Mouse (Mus musculus): ENCODE measurements around the gene Jade1. TPM values are rescaled to one million over a fixed set of nuclear protein-coding genes. Genes with fewer than 3 reads are reported as not detected.

Gene Jade1
- polyA plus RNA-seq, 1 experiment from 2014 or later = 8.0 TPM

GRCm38 (mm10) chr3:41599806-41600589 lies 44.5 kb downstream of the Jade1 start:
- H3K4me2 ChIP-seq = no peak overlapping the region
- H3K4me1 ChIP-seq (replicated peaks) = 0 out of 2 replicates have a peak, but pooled peaks cover 7% of the 10 kb centered on the region
- 86% methylated on average over 14 of the region's 14 CpGs for WGBS (ENCODE audit: insufficient replicate concordance)
- no peak overlapping the region for H3K9ac ChIP-seq
- H3K9me3 ChIP-seq (replicated peaks) = no peaks in the 10 kb centered on the region
- no peak overlapping the region for H3K27ac ChIP-seq (replicated peaks)
- H3K27me3 ChIP-seq = no peaks in the 10 kb centered on the region
- no peak for ATAC-seq (ENCODE audit: insufficient read depth)
- H3K36me3 ChIP-seq (replicated peaks) = peaks cover 84% of the 10 kb centered on the region
- no peak overlapping the region for H3K4me3 ChIP-seq (replicated peaks)

DNA sequence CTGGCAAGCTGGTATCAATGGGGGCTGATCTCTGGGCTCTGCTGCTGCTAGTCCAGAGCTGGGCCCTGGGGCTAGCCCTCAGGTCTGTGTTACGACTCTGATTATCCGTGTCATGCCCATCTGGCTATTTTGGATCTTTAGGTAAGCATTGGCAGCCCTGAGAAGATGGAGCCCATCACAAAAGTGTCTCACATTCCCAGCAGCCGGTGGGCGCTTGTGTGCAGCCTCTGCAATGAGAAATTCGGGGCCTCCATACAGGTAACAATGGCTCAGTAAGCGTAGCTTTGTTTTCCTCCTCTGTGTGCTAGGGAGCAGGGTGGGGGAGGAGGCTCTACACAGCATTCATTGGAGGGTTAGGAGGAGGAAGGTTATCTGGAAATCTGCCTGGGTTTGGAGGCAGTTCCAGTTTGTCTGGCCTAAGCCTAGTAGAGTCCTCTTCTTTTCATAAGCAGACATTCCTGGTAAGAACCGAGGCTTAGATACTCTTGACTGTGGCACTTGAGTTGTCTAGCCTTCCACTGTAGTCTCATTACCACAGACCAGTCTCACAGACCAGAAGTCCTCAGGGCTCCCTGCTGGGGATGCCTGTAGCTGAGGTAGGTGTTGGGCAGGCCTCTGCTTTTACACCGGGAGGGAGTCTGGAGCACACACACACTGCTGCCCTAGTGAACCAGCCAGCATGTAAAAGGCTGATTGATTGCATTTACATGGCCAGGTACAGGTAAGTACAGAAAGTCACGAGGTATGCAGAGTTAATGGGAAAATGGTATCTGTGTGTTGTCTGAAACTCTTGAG lies 45.9 kb downstream of the Jade1 start:
- Histone ChIP-seq H3K9me3 (replicated peaks) (no peaks in the 10 kb centered on the region), H3K9ac (no peak overlapping the region), H3K36me3 (replicated peaks) (peaks cover 88% of the 10 kb centered on the region), H3K4me3 (replicated peaks) (no peak overlapping the region), H3K4me2 (no peak overlapping the region), H3K27ac (replicated peaks) (no peak overlapping the region), H3K27me3 (no peaks in the 10 kb centered on the region), H3K4me1 (replicated peaks) (0 out of 2 replicates have a peak, but pooled peaks cover 6% of the 10 kb centered on the region)
- WGBS (ENCODE audit: insufficient replicate concordance) = 78% methylated on average over 9 of the region's 9 CpGs
- ATAC-seq (ENCODE audit: insufficient read depth) = no peak

- Histone ChIP-seq H3K4me3 (replicated peaks) (no peak overlapping the region), H3K4me1 (replicated peaks) (0 out of 2 replicates have a peak, but pooled peaks cover 6% of the 10 kb centered on the region), H3K27me3 (no peaks in the 10 kb centered on the region), H3K27ac (replicated peaks) (no peak overlapping the region), H3K9me3 (replicated peaks) (no peaks in the 10 kb centered on the region), H3K36me3 (replicated peaks) (peaks cover 83% of the 10 kb centered on the region), H3K9ac (no peak overlapping the region), H3K4me2 (no peak overlapping the region)
- no peak for ATAC-seq (ENCODE audit: insufficient read depth)
- WGBS (ENCODE audit: insufficient replicate concordance) = 75% methylated on average over 10 of the region's 10 CpGs
These were observed 47.4 kb downstream of the Jade1 start for GRCm38 (mm10) chr3:41602933-41603332.

- H3K36me3 ChIP-seq (replicated peaks) = peaks cover 79% of the 10 kb centered on the region
- H3K4me2 ChIP-seq = no peak overlapping the region
- no peak overlapping the region for H3K4me3 ChIP-seq (replicated peaks)
- no peak for ATAC-seq (ENCODE audit: insufficient read depth)
- 66% methylated on average over 5 of the region's 5 CpGs for WGBS (ENCODE audit: insufficient replicate concordance)
- H3K27me3 ChIP-seq = no peaks in the 10 kb centered on the region
- no peaks in the 10 kb centered on the region for H3K9me3 ChIP-seq (replicated peaks)
- no peak overlapping the region for H3K27ac ChIP-seq (replicated peaks)
- H3K9ac ChIP-seq = no peak overlapping the region
- 0 out of 2 replicates have a peak, but pooled peaks cover 6% of the 10 kb centered on the region for H3K4me1 ChIP-seq (replicated peaks)
These were observed 48.0 kb downstream of the Jade1 start for GRCm38 (mm10) chr3:41603470-41604019.

- no peak overlapping the region for H3K4me3 ChIP-seq (replicated peaks)
- no peak overlapping the region for H3K27ac ChIP-seq (replicated peaks)
- 0 out of 2 replicates have a peak, but pooled peaks cover 6% of the 10 kb centered on the region for H3K4me1 ChIP-seq (replicated peaks)
- H3K9me3 ChIP-seq (replicated peaks) = no peaks in the 10 kb centered on the region
- H3K36me3 ChIP-seq (replicated peaks) = peaks cover 79% of the 10 kb centered on the region
- no peak overlapping the region for H3K9ac ChIP-seq
- ATAC-seq (ENCODE audit: insufficient read depth) = no peak
- H3K27me3 ChIP-seq = no peaks in the 10 kb centered on the region
- 59% methylated on average over 12 of the region's 12 CpGs for WGBS (ENCODE audit: insufficient replicate concordance)
- no peak overlapping the region for H3K4me2 ChIP-seq
These were observed 49.2 kb downstream of the Jade1 start for GRCm38 (mm10) chr3:41604629-41605321.

DNA sequence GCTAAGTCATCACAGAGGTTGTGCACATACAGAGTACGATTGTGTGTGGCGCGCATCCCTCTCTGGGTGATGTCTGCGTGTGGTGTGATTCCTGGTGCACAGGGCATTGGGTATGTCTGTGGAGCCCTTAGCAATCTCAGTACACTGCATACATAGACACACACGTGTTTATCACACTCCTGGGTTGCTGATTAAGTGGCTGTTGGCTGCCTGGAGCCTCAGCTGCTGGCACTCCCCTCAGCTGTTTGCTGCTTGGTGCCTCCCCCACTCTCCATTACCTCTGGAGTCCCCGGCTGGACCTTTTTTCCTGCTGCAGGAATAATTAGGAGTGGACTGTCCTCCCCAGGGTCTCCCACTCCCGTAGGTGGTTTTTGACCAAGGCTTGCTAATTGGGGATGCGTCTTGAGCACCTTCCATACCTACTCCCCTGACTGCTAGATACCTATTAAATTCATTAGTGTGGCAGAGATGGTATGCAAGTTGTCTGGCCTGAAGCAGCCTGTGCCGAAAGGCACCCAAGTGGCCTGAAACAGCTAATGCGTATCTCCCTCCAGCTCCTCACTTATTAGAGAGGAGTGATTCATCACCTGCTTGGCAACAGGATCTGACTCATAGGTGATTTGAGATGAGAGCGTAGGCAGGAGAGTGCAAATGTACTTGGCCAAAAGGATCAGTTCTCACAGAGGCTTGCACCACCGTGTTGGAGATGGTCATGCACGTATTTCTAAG lies 50.2 kb downstream of the Jade1 start:
- H3K4me3 ChIP-seq (replicated peaks) = no peak overlapping the region
- H3K36me3 ChIP-seq (replicated peaks) = peaks cover 82% of the 10 kb centered on the region
- H3K9me3 ChIP-seq (replicated peaks) = no peaks in the 10 kb centered on the region
- ATAC-seq (ENCODE audit: insufficient read depth) = no peak
- H3K27ac ChIP-seq (replicated peaks) = no peak overlapping the region
- H3K27me3 ChIP-seq = no peaks in the 10 kb centered on the region
- WGBS (ENCODE audit: insufficient replicate concordance) = 76% methylated on average over 13 of the region's 13 CpGs
- H3K4me1 ChIP-seq (replicated peaks) = 0 out of 2 replicates have a peak, but pooled peaks cover 6% of the 10 kb centered on the region
- no peak overlapping the region for H3K4me2 ChIP-seq
- no peak overlapping the region for H3K9ac ChIP-seq

- Histone ChIP-seq H3K4me3 (replicated peaks) (no peak overlapping the region), H3K4me1 (replicated peaks) (0 out of 2 replicates have a peak, but pooled peaks cover 6% of the 10 kb centered on the region), H3K4me2 (no peak overlapping the region), H3K9me3 (replicated peaks) (no peaks in the 10 kb centered on the region), H3K36me3 (replicated peaks) (peaks cover 84% of the 10 kb centered on the region), H3K27ac (replicated peaks) (no peak overlapping the region), H3K9ac (no peak overlapping the region), H3K27me3 (no peaks in the 10 kb centered on the region)
- ATAC-seq (ENCODE audit: insufficient read depth) = no peak
- 79% methylated on average over 4 of the region's 4 CpGs for WGBS (ENCODE audit: insufficient replicate concordance)
These were observed 50.8 kb downstream of the Jade1 start for GRCm38 (mm10) chr3:41606330-41606664.

- no peak for ATAC-seq (ENCODE audit: insufficient read depth)
These were observed 51.5 kb downstream of the Jade1 start for GRCm38 (mm10) chr3:41607050-41607449.

DNA sequence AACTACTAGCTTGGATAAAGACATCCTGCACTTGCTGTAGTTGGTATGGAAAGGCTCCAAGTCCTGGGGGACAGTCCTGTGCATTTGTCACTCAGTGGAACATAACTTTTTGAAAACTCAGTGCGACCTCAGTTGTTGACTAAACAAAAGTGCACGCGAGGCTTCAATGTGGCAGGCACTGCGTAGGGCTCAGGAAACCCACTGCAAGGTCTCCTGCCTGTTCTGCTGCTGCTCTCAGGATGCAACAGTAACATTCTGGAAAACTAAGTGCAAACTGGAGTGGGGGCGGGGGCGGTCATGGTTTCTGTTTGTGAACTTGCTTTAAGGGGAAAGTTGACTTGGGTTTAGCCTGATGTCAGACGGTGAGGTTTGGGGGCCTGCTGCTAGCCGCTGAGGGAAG lies 51.9 kb downstream of the Jade1 start:
- Histone ChIP-seq H3K36me3 (replicated peaks) (peaks cover 87% of the 10 kb centered on the region), H3K4me1 (replicated peaks) (0 out of 2 replicates have a peak, but pooled peaks cover 6% of the 10 kb centered on the region)

More at GRCm38 (mm10) chr3:41607050-41607449, 51.5 kb downstream of the Jade1 start:
- Histone ChIP-seq H3K4me3 (replicated peaks) (no peak overlapping the region), H3K4me1 (replicated peaks) (0 out of 2 replicates have a peak, but pooled peaks cover 6% of the 10 kb centered on the region), H3K4me2 (no peak overlapping the region), H3K9ac (no peak overlapping the region), H3K27ac (replicated peaks) (no peak overlapping the region), H3K27me3 (no peaks in the 10 kb centered on the region), H3K9me3 (replicated peaks) (no peaks in the 10 kb centered on the region), H3K36me3 (replicated peaks) (peaks cover 85% of the 10 kb centered on the region)
- 84% methylated on average over 9 of the region's 9 CpGs for WGBS (ENCODE audit: insufficient replicate concordance)

DNA sequence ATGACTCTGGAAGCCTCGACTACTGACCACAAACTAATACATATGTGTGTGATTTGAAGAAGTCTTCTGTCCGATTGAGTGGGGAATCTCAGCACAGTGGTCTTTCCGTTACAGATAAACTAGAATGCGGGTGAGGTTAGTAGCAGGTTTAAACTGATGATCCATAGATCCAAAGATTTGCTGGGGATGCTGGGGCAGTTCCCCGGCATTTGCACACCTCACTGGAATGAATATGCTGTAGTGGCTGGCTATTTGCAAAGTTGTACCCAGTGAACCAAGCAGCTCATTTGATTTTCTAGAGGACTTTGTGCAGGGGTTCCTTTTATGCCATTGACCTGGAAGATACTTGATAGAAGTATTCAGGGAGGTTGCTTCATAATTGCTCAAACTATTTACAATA lies 53.5 kb downstream of the Jade1 start:
- Histone ChIP-seq H3K4me1 (replicated peaks) (0 out of 2 replicates have a peak, but pooled peaks cover 6% of the 10 kb centered on the region), H3K36me3 (replicated peaks) (peaks cover 90% of the 10 kb centered on the region), H3K27ac (replicated peaks) (no peak overlapping the region), H3K4me2 (no peak overlapping the region), H3K9ac (no peak overlapping the region), H3K4me3 (replicated peaks) (no peak overlapping the region), H3K9me3 (replicated peaks) (no peaks in the 10 kb centered on the region), H3K27me3 (no peaks in the 10 kb centered on the region)
- WGBS (ENCODE audit: insufficient replicate concordance) = 84% methylated on average over 5 of the region's 5 CpGs
- no peak for ATAC-seq (ENCODE audit: insufficient read depth)

More for the DNA sequence above, 51.9 kb downstream of the Jade1 start:
- WGBS (ENCODE audit: insufficient replicate concordance) = 79% methylated on average over 8 of the region's 8 CpGs
- Histone ChIP-seq H3K4me3 (replicated peaks) (no peak overlapping the region), H3K4me2 (no peak overlapping the region), H3K9ac (no peak overlapping the region), H3K27ac (replicated peaks) (no peak overlapping the region), H3K9me3 (replicated peaks) (no peaks in the 10 kb centered on the region), H3K27me3 (no peaks in the 10 kb centered on the region)
- no peak for ATAC-seq (ENCODE audit: insufficient read depth)

Data from liver, embryonic 15.5 days (tissue).